Mouse (Mus musculus): ENCODE results near the gene Fzd2.

DNA sequence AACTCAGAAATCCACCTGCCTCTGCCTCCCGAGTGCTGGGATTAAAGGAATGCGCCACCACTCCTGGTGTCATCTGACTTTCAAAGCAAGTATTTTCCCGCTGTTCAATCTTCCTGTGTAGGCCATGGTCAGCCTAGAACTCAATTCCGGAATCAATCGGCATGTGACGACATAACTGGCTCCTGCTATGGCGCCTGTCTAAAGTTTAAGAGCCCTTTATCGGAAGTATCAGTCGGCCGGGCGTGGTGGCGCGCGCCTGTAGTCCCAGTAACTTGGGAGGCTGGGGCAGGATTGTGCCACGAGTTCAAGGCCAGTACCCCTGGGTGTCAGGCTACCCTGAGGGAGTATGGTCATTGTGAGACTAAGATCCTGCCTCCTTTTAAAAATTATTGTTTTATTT, 36.5 kb upstream of the Fzd2 start:
- TF ChIP-seq POLR2A (IDR thresholded peaks at IDR 0.05; ENCODE audit: low read depth, low read length) (no peak), CTCF (IDR thresholded peaks at IDR 0.05; ENCODE audit: borderline replicate concordance, insufficient read depth, low read length) (no peak)
